Mouse (Mus musculus): ENCODE data around the gene Hnrnpdl.

Gene Hnrnpdl

DNA sequence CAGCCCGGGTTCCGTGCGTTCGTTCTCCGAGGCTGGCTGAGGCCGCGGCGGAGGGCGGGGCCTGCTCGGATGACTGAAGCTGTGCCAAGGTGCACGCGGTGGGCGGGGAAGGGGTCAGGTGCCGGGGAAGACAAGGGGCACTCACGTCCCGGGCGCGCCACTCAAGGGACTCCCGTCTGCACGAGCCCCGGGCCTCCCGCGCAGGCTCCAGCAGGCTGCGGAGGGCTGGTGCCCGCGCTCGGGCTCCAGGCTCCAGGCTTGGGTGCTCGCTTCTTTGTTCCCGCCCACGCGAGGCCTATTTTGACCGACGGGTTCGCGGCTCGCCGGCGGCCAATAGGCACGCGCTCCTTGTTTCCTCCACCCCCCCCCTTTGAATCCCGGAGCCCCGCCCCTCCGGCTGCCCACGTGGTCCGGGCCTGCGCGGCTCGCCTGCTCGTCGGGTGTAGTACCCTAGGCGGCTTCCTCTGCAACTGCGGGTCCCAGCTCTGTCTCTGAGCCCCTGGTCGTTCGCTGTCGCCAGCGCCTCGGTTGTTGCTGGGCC lies at the start of gene Hnrnpdl, which contains the start of gene Enoph1:
Gene Hnrnpdl, minus strand, starts transcription at position 63 of the 541 bp plus-strand sequence.
Gene Enoph1, plus strand, starts transcription at position 384 of the 541 bp plus-strand sequence.
- peak; percentile 67 for ATAC-seq (ENCODE audit: insufficient number of reproducible peaks, low FRiP score, low TSS enrichment)

DNA sequence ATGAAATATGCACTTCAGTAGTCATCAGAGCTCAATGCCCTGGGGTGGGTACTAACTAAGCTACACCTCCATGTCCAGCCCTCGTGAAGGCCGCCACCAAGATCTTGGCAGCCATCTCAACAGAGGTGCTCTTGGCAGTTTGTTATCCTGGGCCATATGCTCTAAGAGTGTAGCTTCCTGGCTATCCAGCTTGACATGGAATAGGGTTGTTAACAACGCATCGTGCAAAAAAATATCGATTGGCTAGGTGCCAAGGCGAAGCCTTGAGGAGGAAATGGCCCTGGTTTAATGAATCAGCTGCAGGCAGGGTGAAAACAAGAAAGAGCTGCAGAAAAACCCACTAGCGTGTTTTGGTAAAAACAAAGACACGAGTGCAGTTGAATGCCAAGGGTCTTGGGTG lies 45.6 kb upstream of the Hnrnpdl start:
- ATAC-seq (ENCODE audit: insufficient number of reproducible peaks, low FRiP score, low TSS enrichment) = no peak

DNA sequence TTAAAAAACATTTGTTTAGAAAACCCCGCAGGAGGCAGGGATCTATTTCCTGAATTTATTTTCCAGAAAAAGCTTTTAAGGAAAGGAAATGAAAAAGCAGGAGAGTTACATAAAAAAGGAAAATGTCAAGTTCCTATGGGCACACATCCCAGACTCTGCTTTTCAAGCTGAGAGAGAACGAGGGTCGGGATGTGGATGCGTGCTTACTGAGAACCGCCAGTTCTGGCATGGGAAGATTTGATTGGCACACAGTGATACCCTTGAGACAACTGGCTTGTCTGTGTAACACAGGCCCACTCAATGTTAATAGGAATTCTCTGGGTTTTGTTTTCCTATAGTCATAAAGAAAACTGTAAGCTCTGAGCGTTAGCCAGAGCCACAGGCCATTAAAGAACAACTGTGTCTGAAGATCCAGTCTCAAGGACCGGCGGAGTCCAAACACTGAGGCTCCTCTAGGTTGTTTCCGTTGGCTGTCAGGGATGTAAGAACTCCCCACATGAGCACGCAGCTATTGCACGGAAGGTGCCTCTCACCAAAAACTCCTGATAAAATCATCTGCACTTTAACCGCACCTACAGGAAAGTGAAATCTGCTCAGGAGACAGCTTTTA lies 44.6 kb upstream of the Hnrnpdl start:
- ATAC-seq (ENCODE audit: insufficient number of reproducible peaks, low FRiP score, low TSS enrichment) = no peak

DNA sequence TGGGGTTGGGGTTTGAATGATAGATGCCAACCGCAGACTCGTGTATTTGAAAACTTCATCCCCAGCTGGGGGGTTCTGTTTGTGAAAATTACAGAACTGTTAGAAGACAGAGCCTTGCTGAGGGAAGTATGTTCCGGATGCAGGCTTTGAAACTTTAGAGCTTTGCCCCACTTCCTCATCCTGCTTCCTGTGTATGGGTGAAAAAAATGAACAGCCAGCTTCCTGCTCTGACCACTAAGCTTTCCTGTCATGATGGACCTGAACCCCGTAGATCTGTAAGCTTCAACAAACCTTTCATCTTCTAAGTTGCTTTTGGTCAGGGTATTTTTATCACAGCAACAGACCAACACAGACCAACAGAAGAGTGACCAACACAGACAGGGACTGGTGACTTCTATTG lies 42.5 kb upstream of the Hnrnpdl start:
- no peak for ATAC-seq (ENCODE audit: insufficient number of reproducible peaks, low FRiP score, low TSS enrichment)

DNA sequence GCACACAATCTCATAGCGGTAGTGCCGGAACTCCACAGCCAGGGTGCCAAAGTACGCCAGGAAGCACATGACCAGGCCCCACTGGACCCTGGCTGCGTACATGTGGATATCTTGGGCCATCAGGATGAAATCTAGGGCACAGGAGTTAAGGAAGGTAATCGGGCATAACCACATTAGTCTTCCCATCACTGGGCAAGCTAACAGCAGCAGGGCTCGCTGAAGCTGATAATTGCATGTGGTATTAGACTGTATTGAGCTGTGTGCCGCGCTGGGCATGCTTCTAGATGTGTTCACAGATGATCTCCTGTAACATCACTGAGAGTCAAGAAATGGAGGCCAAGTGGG lies 40.4 kb upstream of the Hnrnpdl start:
- no peak for ATAC-seq (ENCODE audit: insufficient number of reproducible peaks, low FRiP score, low TSS enrichment)

DNA sequence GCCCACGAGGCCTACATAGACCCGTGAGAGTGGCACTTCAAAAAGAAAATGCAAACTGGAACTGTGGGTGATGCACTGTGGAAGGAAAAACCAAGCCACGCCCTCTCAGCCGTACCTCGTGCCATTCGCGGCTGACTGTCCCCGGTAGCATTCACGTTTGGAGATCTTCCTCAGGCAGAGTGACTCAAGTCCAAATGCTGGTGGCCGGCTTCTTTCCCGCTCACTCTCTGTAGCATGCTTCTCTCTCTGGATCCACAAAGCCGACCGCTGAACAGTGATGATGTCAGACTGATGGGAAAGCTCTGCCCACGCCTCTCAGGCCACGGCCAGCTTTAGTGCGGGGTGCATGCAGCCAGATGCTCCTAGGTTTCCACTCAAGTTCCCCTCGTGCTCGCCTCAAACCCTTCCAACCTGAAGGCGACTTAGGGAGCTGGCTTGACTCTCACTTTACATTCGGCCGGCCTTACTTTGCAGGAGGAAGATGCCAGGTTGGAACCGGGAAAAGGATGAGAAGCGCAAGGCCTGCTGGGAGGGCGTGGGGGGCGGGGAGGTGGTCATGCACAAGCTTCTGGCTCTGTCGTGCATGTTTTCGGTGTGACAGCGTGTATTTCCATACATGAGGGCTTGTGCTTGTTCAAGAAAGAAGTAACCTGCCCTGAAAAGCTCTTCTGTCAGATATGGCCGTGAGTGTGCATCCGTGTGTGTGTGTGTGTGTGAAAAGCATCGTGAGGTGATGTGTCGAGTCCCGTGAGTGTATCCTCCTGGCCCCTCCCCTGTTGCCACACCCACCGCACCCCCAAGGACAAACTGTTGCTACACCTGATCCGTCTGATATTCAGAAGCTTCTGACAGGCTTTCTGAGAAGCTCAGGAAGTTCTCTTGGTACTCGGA lies 39.8 kb upstream of the Hnrnpdl start:
- peak; percentile 41 for ATAC-seq (ENCODE audit: insufficient number of reproducible peaks, low FRiP score, low TSS enrichment)

DNA sequence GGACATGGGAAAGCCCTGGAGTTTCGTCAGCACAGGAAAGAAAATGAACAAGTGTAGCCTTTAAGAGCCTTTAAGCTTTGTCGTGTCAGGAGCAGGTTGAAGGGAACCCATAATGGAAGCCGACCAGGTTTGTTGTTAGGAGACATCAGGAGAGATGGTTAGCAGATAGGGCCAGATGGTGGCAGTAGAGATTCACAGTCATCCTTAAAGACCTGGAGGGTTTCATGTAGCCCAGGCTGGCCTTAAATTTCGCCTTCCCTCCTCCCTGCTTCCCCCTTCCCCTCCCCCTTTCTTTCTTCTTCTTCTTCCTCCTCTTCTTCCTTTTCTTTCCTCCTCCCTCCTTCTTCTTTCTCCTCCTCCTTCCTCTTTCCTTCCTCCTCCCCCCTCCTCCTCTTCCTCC lies 35.1 kb upstream of the Hnrnpdl start:
- ATAC-seq (ENCODE audit: insufficient number of reproducible peaks, low FRiP score, low TSS enrichment) = no peak

DNA sequence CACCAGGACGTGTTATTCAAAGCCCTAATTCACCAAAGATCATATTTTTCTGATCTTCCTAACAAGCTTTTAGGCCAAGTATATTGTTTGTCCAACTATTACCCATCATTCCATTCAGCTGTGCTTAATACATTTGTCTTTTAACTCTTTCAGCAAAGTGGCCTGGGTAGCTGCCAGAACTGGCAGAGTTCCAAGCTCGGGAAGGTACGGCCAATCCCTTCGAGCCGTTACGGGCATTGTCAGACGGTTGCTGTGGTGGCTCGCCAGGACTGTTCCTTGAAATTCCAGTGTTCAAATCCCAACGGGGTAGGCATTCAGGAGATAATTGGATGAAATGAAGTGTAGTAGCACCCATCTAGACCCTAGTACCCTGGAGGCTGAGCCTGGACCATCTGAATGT lies 33.1 kb upstream of the Hnrnpdl start:
- ATAC-seq (ENCODE audit: insufficient number of reproducible peaks, low FRiP score, low TSS enrichment) = no peak

DNA sequence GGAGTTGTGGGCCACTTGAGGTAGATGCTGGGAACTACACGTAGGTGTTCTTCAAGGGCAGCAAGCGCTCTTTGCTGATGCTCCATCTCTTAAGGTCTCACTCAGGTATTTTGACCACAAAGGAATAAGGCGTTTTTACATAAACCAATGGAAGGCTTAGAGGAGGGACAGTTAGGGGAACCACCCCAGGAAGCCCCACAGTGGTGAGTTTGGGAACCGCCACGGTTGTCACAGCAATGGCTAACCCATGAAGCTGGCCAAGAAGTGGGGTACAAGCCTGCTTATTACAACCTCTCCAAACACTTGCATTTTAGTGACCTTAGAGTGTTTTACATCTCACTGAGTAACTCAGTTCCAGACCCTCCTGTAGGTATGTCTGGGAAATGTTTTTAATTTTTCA lies 32.1 kb upstream of the Hnrnpdl start:
- no peak for ATAC-seq (ENCODE audit: insufficient number of reproducible peaks, low FRiP score, low TSS enrichment)

DNA sequence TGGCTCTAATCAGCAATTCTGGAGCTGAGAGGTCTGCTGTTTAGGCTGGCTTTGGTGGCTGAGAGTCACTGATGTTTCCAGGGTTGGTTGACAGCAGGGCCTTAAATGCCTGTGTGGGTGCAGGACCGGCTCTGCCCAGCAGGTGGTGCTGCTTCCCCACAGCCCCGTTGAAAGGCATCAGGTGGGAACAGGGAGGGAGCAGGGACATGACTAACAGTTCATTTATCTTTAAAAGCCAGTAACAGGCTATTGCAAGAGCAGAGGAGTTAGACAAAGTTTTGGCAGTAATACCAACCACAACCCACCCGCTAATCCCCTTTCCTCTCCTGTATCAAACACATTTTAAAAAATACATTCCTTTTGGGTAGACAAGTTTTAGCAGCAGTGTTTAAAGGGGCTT lies 30.8 kb upstream of the Hnrnpdl start:
- peak; percentile 59; the same call in 1 of the 2 replicates for ATAC-seq (ENCODE audit: insufficient number of reproducible peaks, low FRiP score, low TSS enrichment)

DNA sequence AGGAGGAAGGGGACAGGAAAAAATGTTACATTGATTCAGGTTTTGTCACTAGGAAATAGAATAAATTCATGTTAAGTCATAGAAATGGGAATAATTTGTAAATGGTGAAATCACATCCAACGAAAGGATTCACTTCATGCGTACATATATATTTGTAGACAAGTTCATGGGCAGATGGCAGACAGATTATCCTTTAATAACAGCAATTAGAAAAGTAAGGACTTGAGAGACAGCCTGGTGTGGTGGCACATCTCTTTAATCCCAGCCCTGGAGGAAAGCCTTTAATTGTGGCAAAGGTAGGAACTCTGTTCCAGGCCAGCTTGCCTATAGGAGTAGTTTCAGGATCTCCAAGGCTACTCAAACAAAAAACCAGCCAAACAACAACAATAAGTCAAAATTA lies 30.1 kb upstream of the Hnrnpdl start:
- no peak for ATAC-seq (ENCODE audit: insufficient number of reproducible peaks, low FRiP score, low TSS enrichment)

DNA sequence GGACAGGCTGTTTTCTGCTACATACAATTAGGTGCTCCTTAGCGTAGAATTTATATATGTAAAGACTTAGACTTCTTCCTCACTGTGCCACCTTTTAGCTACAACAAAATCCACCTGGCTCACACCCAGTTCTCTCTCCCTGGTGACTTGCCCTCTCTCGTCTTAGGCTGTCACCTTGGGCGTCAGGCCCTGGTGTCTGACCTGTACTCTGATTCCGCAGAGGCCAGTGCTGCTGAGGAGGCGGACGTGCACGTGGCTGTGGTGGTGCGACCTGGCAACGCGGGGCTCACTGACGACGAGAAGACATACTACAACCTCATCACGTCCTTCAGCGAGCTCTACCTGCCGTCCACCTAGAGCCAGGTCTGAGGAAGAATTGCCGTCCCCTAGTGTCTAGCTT lies 28.1 kb upstream of the Hnrnpdl start:
- ATAC-seq (ENCODE audit: insufficient number of reproducible peaks, low FRiP score, low TSS enrichment) = no peak

DNA sequence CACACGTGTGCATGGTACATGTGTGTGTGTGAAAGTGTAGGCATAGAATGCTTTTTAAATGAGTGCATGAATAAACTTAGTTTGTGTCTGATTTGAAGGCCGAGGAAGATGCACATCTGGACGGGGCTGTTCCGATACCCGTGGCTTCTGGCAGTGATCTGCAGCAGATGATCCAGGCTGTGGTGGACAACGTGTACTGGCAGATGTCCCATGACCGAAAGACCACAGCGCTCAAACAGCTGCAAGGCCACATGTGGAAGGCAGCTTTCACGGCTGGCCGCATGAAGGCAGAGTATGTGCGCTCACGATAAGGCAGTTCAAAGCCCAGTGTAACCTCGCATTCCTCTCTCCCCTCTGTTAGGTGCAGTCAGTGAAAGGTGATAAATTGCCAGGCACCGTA lies 21.4 kb upstream of the Hnrnpdl start:
- ATAC-seq (ENCODE audit: insufficient number of reproducible peaks, low FRiP score, low TSS enrichment) = no peak

DNA sequence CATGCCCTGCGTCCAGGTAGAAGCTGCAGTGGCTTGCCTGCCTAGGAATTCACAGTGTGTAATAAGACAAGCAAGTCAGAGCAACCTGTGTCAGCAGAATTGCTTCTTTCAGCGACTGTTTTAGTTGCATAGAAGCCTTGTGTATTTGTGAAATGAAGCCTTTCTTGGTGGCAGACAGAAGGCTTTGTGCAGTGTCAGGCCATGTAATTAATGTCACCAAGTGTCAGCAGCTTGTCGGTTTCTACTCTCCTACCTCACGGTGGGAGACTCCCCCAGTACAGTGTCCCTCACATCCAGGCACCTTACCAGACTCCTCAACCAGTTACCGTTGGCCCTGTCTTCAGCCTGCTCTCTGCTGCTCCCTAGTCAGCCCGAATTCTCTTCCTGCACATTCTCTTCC lies 19.9 kb upstream of the Hnrnpdl start:
- ATAC-seq (ENCODE audit: insufficient number of reproducible peaks, low FRiP score, low TSS enrichment) = no peak

DNA sequence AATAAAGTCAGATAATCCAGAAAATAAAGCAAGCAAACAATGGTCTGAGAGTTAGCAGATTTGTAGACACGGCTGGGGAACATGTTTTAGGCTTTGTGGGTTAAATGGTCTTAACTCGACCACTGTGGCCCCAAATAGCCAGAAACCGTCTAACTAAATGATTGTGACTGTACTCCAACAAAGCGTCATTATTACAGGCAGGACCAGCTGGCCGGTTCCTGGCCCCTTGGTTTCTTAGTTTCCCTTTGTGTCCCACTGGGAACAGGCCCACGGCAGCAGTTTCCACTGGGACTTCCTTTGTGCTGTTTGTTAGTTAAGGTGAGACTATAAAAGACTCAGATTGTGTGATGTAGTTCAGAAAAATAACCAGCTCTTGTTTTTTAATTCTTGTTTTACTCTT lies 19.3 kb upstream of the Hnrnpdl start:
- no peak for ATAC-seq (ENCODE audit: insufficient number of reproducible peaks, low FRiP score, low TSS enrichment)

DNA sequence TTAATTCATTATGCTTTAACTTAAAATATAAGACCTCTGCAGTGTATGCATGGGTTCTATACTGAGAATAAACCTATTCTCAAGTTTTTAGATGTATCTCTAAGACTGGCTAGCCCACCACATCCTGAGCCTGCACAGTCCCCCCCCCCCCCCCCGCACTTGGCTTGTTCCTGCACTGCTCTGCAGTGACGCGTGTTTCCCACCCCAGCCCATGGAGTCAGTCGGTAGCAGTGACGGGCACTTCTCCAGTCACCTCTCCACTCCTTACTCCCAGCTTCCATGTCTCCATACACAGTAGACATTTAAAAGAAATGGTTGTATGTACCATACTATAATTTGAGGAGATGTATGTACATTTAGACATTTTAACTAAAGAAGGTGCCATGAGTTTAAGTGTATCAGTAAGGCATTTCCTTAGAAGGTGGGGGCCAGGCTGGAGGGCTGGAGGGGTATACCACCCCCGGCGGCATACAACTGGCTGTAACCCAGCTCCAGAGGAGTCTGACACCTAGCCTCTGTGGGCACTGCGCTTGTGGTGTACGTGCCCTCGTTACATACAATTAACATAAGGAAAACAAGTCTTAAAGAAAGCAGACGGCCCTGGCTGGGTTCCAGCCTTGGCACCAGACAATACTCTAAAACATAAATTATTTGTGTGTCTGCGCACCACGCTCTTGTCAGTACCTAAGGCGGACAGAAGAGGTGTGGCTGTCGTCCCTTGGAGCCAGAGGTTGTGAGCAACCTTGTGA lies 18.2 kb upstream of the Hnrnpdl start:
- no peak for ATAC-seq (ENCODE audit: insufficient number of reproducible peaks, low FRiP score, low TSS enrichment)

DNA sequence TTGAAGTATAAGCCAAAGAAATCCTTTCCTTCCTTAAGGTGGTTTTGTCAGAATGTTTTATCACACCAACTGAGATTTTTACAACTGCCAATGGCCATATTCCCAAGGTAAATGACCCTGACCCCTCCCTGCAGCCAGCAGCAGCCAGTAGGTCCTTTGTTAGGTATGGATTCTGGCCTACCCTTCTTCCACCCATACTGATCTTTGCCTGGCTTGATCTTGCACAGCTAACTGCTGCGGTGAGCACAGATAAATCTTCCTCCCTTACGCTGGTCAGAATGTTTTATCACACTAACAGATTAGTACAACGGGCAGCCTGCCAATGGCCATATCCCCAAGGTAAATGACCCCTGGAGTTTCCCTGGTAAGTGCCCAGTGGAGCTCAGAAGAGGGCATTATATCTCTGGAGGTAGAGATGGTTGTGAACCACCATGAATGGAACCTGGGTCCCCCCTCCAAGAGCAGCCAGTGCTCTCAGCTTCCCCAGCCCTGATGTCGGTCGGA lies 16.5 kb upstream of the Hnrnpdl start:
- ATAC-seq (ENCODE audit: insufficient number of reproducible peaks, low FRiP score, low TSS enrichment) = no peak

DNA sequence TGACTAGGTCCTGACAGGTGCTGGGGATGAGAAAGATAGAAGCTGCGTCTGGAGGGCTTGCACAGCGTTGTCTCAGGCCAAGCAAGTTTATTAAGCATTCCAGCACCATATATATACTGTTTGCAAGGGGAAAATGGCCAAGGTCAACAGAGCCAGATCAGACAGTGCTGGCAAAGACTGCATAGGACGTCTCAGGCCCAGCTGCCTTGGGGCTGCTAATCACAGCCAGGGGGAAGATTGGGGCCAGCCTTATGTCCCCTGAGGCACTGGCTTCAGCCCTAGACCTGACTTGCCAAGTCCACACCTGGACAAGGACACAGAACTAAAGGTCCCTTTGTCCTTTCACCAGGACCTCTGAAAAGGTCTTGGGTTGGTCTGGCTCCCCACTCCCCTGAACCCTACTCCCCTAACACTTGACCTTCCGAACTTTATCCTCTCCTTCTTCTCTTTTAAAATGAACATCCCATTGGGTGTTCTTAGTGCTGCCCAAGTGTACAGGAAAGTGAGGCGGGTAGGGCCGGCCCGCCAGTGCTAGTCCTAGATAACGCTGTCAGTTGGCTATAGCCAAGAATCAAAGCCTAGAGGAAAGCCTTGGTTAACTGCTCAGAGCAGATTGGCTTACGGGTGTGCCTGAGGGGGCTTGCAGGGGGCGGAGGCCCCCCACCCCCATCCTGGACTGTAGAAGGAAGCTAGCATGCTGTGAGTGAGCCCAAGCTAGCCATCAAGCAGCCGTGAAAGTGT lies 15.5 kb upstream of the Hnrnpdl start:
- ATAC-seq (ENCODE audit: insufficient number of reproducible peaks, low FRiP score, low TSS enrichment) = no peak; the same call in 1 of the 2 replicates

DNA sequence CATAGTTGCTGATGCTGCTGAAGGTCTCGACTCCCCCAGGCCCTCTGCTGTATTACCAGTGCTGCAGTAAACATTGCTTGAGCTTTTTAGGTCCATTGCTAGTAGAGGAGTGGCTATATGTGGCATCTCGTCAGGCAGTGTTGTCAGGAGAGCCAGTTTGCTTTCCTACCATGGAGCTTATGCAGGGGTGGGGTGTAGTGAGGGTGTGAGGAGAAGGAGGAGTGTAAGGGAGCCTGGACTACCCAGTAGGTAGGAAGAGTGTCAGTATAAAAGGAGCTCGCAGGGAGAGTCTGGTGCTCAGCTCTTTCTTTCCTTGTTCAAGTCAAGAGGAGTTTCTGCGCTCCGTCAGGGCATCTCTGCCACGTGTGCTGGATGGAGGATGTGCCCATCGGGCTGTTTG lies 13.3 kb upstream of the Hnrnpdl start:
- no peak for ATAC-seq (ENCODE audit: insufficient number of reproducible peaks, low FRiP score, low TSS enrichment)

DNA sequence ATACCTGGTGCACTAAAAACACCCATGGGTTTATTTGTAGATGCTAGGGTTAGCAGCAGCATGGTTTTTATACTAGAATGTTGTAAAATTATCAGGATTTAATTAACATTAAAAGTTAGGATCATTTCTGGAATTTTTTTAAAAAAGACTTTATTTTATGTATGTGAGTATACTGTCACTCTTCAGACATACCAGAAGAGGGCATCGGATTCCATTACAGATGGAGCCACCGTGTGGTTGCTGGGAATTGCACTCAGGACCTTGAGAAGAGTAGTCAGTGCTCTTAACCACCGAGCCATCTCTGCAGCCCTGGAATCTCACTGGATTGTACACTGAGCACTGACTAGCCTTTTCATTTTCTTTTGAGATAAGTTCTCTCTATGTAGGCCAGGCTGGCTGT lies 10.4 kb upstream of the Hnrnpdl start:
- no peak for ATAC-seq (ENCODE audit: insufficient number of reproducible peaks, low FRiP score, low TSS enrichment)

Measured in cerebellum, adult (tissue).